Mouse (Mus musculus): ENCODE results near the gene Rpl14.

Gene Rpl14

DNA sequence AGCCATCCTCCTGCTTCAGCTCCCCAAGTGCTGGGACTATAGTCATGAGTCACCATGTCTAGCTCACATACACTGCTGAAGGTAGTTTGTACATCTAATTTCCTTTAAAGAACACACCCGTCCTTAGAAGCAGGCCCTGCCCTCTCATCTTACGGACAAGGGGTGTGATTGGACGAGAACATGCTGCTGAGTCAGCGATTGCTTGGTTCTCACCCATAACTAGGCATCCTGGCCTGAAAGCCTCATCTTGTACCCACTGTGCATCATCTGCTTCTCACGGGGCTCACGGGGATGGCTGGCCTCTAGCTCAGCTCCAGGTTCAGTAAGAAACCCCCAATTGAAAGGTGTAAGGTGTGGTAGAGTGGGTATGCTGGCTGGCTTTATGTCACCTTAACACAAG lies 42.8 kb downstream of the Rpl14 start:
- DNase-seq = no peak

DNA sequence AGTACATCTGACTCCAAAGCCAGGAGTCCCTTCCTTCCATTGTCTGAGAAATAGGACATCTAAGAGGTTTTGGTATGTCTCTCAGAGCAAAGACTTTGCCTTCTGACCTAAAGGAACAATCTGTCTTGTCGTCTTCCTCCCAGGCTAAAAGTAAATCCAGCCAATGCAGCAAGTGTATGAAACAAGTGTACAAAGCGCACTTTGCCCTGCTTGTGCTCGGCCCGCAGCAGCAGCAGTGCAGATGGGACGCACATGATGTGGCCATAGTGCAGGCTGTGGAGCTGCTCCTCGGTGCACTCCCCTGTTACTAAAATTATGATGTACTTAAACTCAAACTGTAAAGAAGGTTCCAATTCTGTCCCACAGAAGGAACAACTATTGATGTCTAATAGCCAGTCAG lies 46.9 kb downstream of the Rpl14 start:
- no peak for DNase-seq

DNA sequence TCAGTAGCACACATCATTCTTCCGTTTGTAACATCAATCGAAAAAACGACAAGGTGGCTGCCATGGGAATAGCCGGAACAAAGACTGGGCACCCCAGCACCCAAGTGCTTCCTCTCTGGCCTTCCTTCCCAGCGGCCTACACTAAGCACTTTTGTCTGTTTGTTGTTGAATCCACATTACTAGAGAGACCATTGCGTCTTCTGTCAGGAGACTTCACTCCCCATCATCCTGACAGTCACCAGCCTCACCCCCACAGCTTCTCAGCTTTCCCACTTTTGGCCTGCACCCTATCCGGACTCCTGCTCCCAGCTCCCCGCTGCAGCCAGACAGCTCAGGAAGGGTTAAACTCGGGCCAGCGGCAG lies 48.1 kb downstream of the Rpl14 start:
- DNase-seq = no peak

DNA sequence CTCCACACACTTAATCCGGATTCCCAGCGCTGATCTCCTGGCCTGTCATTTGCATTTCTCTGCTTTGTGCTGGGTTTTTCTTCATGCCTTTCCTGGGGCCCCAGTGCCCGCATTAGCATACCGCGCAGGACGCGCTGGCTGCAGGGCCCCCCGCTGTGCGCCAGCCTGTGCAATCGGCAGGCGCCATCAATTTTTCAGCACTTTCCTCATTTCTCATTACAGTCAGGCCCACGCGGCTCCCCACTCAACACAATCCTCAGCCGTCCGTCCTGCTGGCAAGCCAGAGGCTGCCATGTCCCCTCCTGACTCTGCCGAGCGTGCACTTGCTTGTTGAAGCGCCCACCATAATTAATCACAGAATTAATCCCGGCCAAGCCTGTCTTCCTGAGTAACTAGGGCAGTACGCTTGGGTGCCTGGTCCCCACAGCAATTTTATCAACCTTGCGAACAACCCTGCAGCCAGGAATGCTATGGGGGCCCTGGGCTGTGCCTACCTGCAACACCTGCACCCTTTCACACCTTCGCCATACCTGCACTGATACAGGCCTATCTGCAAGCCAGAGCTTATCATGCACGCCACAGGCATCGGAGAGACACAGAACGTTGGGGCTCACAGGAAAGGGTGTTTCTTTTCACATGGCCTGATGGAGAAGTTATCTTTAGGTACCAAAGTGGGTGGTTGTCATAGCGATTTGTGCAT lies 48.6 kb downstream of the Rpl14 start:
- DNase-seq = peak; percentile 74 to 80

DNA sequence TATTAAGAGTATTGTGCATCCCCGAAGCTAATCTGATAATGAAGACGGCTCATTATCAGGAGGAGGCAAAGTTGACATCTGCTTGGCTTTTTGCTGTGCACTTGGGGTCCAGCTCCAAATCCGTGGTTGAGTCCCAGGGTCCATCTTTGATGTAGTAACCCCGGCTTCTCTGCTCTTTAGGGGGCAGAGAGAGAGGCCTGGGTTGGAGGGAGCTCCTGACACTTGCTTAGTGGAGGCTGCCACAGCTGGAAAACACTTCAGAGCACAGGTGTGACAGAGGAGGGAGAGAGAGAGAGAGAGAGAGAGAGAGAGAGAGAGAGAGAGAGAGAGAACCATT lies 49.1 kb downstream of the Rpl14 start:
- DNase-seq = no peak

Data from cerebellum, postnatal 36 days (tissue).